Mouse (Mus musculus): ENCODE measurements around the gene Olfr549. TPM values are rescaled to one million over a fixed set of nuclear protein-coding genes. Genes with fewer than 3 reads are reported as not detected.
A peak's percentile ranks its signal among the peaks of the same experiment; 100 is the strongest.

Olfr549 gene
- polyA plus RNA-seq, 1 experiment from 2014 or later, result not detected

GRCm38 (mm10) chr7:102571142-102571541 is 21.5 kb downstream of the Olfr549 start, which contains the start of gene Olfr550:
Gene Olfr550 (plus strand): TSS chr7:102571442.
- no peaks in the 10 kb centered on the region for H3K27me3 ChIP-seq (ENCODE audit: control insufficient read depth, insufficient read depth, low read length)
- no peaks in the 10 kb centered on the region for H3K36me3 ChIP-seq (ENCODE audit: control insufficient read depth, insufficient read depth, low read length)
- H3K4me1 ChIP-seq (ENCODE audit: control insufficient read depth, insufficient read depth, low read length), result peaks cover 5% of the 10 kb centered on the region; the same call in 1 of the 2 replicates
- no peak within 1 kb of the TSS for H3K4me3 ChIP-seq (ENCODE audit: low read depth, low read length)
- DNase-seq (ENCODE audit: low spot score, missing footprints) (no peak), ATAC-seq (ENCODE audit: low FRiP score) (no peak)
- WGBS, result 95% methylated on average over 8 of the region's 8 CpGs
- H3K27ac ChIP-seq (ENCODE audit: low read depth, low read length), result no peak within 1 kb of the TSS
- H3K9ac ChIP-seq (ENCODE audit: low read length), result no peak within 1 kb of the TSS
- H3K4me2 ChIP-seq, result no peak within 1 kb of the TSS
- no peaks in the 10 kb centered on the region for H3K9me3 ChIP-seq (ENCODE audit: control insufficient read depth, low read length)

GRCm38 (mm10) chr7:102573174-102573830 is 23.6 kb downstream of the Olfr549 start:
- Histone ChIP-seq H3K4me2 (no peak overlapping the region), H3K4me3 (ENCODE audit: low read depth, low read length) (no peak overlapping the region), H3K27me3 (ENCODE audit: control insufficient read depth, insufficient read depth, low read length) (no peaks in the 10 kb centered on the region), H3K4me1 (ENCODE audit: control insufficient read depth, insufficient read depth, low read length) (peaks cover 5% of the 10 kb centered on the region; the same call in 1 of the 2 replicates), H3K9ac (ENCODE audit: low read length) (no peak overlapping the region), H3K9me3 (ENCODE audit: control insufficient read depth, low read length) (no peaks in the 10 kb centered on the region), H3K27ac (ENCODE audit: low read depth, low read length) (peak overlapping the region; percentile 57; the same call in 1 of the 2 replicates), H3K36me3 (ENCODE audit: control insufficient read depth, insufficient read depth, low read length) (no peaks in the 10 kb centered on the region)
- DNase-seq (ENCODE audit: low spot score, missing footprints) (peak; percentile 91), ATAC-seq (ENCODE audit: low FRiP score) (peak; percentile 89)
- 27% methylated on average over 3 of the region's 3 CpGs for WGBS

GRCm38 (mm10) chr7:102575998-102576397 is 26.3 kb downstream of the Olfr549 start:
- Histone ChIP-seq H3K9me3 (ENCODE audit: control insufficient read depth, low read length) (no peaks in the 10 kb centered on the region), H3K27me3 (ENCODE audit: control insufficient read depth, insufficient read depth, low read length) (no peaks in the 10 kb centered on the region), H3K36me3 (ENCODE audit: control insufficient read depth, insufficient read depth, low read length) (no peaks in the 10 kb centered on the region), H3K27ac (ENCODE audit: low read depth, low read length) (no peak overlapping the region), H3K4me2 (no peak overlapping the region), H3K4me1 (ENCODE audit: control insufficient read depth, insufficient read depth, low read length) (peaks cover 5% of the 10 kb centered on the region; the same call in 1 of the 2 replicates), H3K4me3 (ENCODE audit: low read depth, low read length) (no peak overlapping the region), H3K9ac (ENCODE audit: low read length) (no peak overlapping the region)
- 55% methylated on average over 6 of the region's 6 CpGs for whole genome bisulfite sequencing
- ATAC-seq (ENCODE audit: low FRiP score) (no peak), DNase-seq (ENCODE audit: low spot score, missing footprints) (no peak)

- Histone ChIP-seq H3K27ac (ENCODE audit: low read depth, low read length) (no peak within 1 kb of the TSS), H3K9me3 (ENCODE audit: control insufficient read depth, low read length) (no peaks in the 10 kb centered on the region), H3K4me3 (ENCODE audit: low read depth, low read length) (no peak within 1 kb of the TSS), H3K4me1 (ENCODE audit: control insufficient read depth, insufficient read depth, low read length) (no peaks in the 10 kb centered on the region), H3K27me3 (ENCODE audit: control insufficient read depth, insufficient read depth, low read length) (no peaks in the 10 kb centered on the region), H3K4me2 (no peak within 1 kb of the TSS), H3K36me3 (ENCODE audit: control insufficient read depth, insufficient read depth, low read length) (no peaks in the 10 kb centered on the region), H3K9ac (ENCODE audit: low read length) (no peak within 1 kb of the TSS)
- ATAC-seq (ENCODE audit: low FRiP score) (no peak), DNase-seq (ENCODE audit: low spot score, missing footprints) (no peak)
- 89% methylated on average over 3 of the region's 3 CpGs for WGBS
Measured at GRCm38 (mm10) chr7:102591786-102592185, 42.1 kb downstream of the Olfr549 start, which contains the start of gene Olfr551. Gene Olfr551 (minus strand): TSS chr7:102591886.

GRCm38 (mm10) chr7:102597378-102598031 is 47.8 kb downstream of the Olfr549 start, which contains the start of gene Olfr552:
Gene Olfr552 (plus strand): TSS chr7:102597770.
- H3K27me3 ChIP-seq (ENCODE audit: control insufficient read depth, insufficient read depth, low read length), result no peaks in the 10 kb centered on the region
- no peak within 1 kb of the TSS for H3K9ac ChIP-seq (ENCODE audit: low read length)
- H3K27ac ChIP-seq (ENCODE audit: low read depth, low read length), result no peak within 1 kb of the TSS
- H3K36me3 ChIP-seq (ENCODE audit: control insufficient read depth, insufficient read depth, low read length), result no peaks in the 10 kb centered on the region
- H3K4me3 ChIP-seq (ENCODE audit: low read depth, low read length), result no peak within 1 kb of the TSS
- ATAC-seq (ENCODE audit: low FRiP score) (no peak), DNase-seq (ENCODE audit: low spot score, missing footprints) (no peak)
- no peaks in the 10 kb centered on the region for H3K4me1 ChIP-seq (ENCODE audit: control insufficient read depth, insufficient read depth, low read length)
- WGBS, result 76% methylated on average over 1 of the region's 1 CpGs
- no peak within 1 kb of the TSS for H3K4me2 ChIP-seq
- no peaks in the 10 kb centered on the region for H3K9me3 ChIP-seq (ENCODE audit: control insufficient read depth, low read length)

Other genes starting within 250 kb of the Olfr549 start
- gene Rrm1, start 108.2 kb upstream of the Olfr549 start, polyA plus RNA-seq (2014; fragmentation: Nextera tagmentation; extraction: Ambion mirVana), result 234 and 249 TPM in 2 replicates
- gene Olfr543, start 68.2 kb upstream of the Olfr549 start, polyA plus RNA-seq (2014; fragmentation: Nextera tagmentation; extraction: Ambion mirVana), result 0.25 and 0.33 TPM in 2 replicates
- 0.04 and 0.10 TPM in 2 replicates for gene Olfr544, start 61.6 kb upstream of the Olfr549 start, polyA plus RNA-seq (2014; fragmentation: Nextera tagmentation; extraction: Ambion mirVana)
- 0.16 TPM in 1 of 2 replicates, not detected in the other for gene Olfr545, start 50.3 kb upstream of the Olfr549 start, polyA plus RNA-seq (2014; fragmentation: Nextera tagmentation; extraction: Ambion mirVana)
- not detected in 2 replicates for gene Olfr547, start 15.1 kb upstream of the Olfr549 start, polyA plus RNA-seq (2014; fragmentation: Nextera tagmentation; extraction: Ambion mirVana)
- not detected in 2 replicates for gene Olfr548-ps1, start 9.0 kb upstream of the Olfr549 start, polyA plus RNA-seq (2014; fragmentation: Nextera tagmentation; extraction: Ambion mirVana)
- gene Trim21, start 15.6 kb downstream of the Olfr549 start, polyA plus RNA-seq (2014; fragmentation: Nextera tagmentation; extraction: Ambion mirVana), result 0.42 and 0.44 TPM in 2 replicates
- gene Olfr550, start 21.6 kb downstream of the Olfr549 start, polyA plus RNA-seq (2014; fragmentation: Nextera tagmentation; extraction: Ambion mirVana), result not detected in 2 replicates
- gene Olfr551, start 42.0 kb downstream of the Olfr549 start, polyA plus RNA-seq (2014; fragmentation: Nextera tagmentation; extraction: Ambion mirVana), result not detected in 2 replicates
- not detected in 2 replicates for gene Olfr552, start 47.9 kb downstream of the Olfr549 start, polyA plus RNA-seq (2014; fragmentation: Nextera tagmentation; extraction: Ambion mirVana)
- not detected in 2 replicates for gene Olfr553, start 68.3 kb downstream of the Olfr549 start, polyA plus RNA-seq (2014; fragmentation: Nextera tagmentation; extraction: Ambion mirVana)
- not detected in 2 replicates for gene Olfr554, start 88.6 kb downstream of the Olfr549 start, polyA plus RNA-seq (2014; fragmentation: Nextera tagmentation; extraction: Ambion mirVana)
- not detected in 2 replicates for gene Olfr555, start 109.0 kb downstream of the Olfr549 start, polyA plus RNA-seq (2014; fragmentation: Nextera tagmentation; extraction: Ambion mirVana)
- gene Olfr556, start 115.0 kb downstream of the Olfr549 start, polyA plus RNA-seq (2014; fragmentation: Nextera tagmentation; extraction: Ambion mirVana), result not detected in 2 replicates
- 9.5 and 10.8 TPM in 2 replicates for gene Trim68, start 137.5 kb downstream of the Olfr549 start, polyA plus RNA-seq (2014; fragmentation: Nextera tagmentation; extraction: Ambion mirVana)
- not detected in 2 replicates for gene Olfr557, start 146.0 kb downstream of the Olfr549 start, polyA plus RNA-seq (2014; fragmentation: Nextera tagmentation; extraction: Ambion mirVana)
- not detected in 2 replicates for gene Olfr558, start 152.3 kb downstream of the Olfr549 start, polyA plus RNA-seq (2014; fragmentation: Nextera tagmentation; extraction: Ambion mirVana)
- gene Olfr33, start 169.2 kb downstream of the Olfr549 start, polyA plus RNA-seq (2014; fragmentation: Nextera tagmentation; extraction: Ambion mirVana), result not detected in 2 replicates
- gene Olfr559, start 177.6 kb downstream of the Olfr549 start, polyA plus RNA-seq (2014; fragmentation: Nextera tagmentation; extraction: Ambion mirVana), result not detected in 2 replicates
- not detected in 2 replicates for gene Olfr560, start 209.5 kb downstream of the Olfr549 start, polyA plus RNA-seq (2014; fragmentation: Nextera tagmentation; extraction: Ambion mirVana)
- gene Olfr78, start 209.6 kb downstream of the Olfr549 start, polyA plus RNA-seq (2014; fragmentation: Nextera tagmentation; extraction: Ambion mirVana), result not detected in 2 replicates
- gene Olfr561, start 221.4 kb downstream of the Olfr549 start, polyA plus RNA-seq (2014; fragmentation: Nextera tagmentation; extraction: Ambion mirVana), result not detected in 2 replicates

All from midbrain, embryonic 11.5 days (tissue).